Mouse (Mus musculus) limb, embryonic 13.5 days (tissue): ENCODE data around the gene Manba. TPM values are rescaled to one million over a fixed set of nuclear protein-coding genes. Genes with fewer than 3 reads are reported as not detected.

Experiments
- ATAC-seq: fragments of 200-750 bp; cut with Nextera tagmentation; 2 replicates; pipeline ENCODE4 v1.8.0; 2017; ENCODE audit warnings: low read depth, moderate number of reproducible peaks, moderate TSS enrichment; ENCODE audit not compliant: low FRiP score
- H3K27ac ChIP-seq: fragments of 300-500 bp; sonication (generic); 2 replicates; pipeline ENCODE4 v1.5.1; 2015; ENCODE audit warnings: inconsistent platforms, mild to moderate bottlenecking, moderate library complexity
- H3K27me3 ChIP-seq: fragments of 300-500 bp; sonication (generic); 2 replicates; pipeline ENCODE4 v1.6.1; 2015; ENCODE audit warnings: mild to moderate bottlenecking, inconsistent platforms
- H3K36me3 ChIP-seq: fragments of 300-500 bp; sonication (generic); 2 replicates; pipeline ENCODE4 v1.6.1; 2015; ENCODE audit warnings: inconsistent platforms, mild to moderate bottlenecking, moderate library complexity
- H3K4me1 ChIP-seq: fragments of 300-500 bp; sonication (generic); 2 replicates; pipeline ENCODE4 v1.6.1; 2015; ENCODE audit warnings: inconsistent platforms
- H3K4me2 ChIP-seq: fragments of 300-500 bp; sonication (generic); replicated peaks from 2 replicates; pipeline ENCODE4 v1.6.1; 2015; ENCODE audit warnings: inconsistent platforms, mild to moderate bottlenecking, moderate library complexity
- H3K4me3 ChIP-seq: fragments of 300-500 bp; sonication (generic); 2 replicates; pipeline ENCODE4 v1.5.1; 2015; ENCODE audit warnings: moderate library complexity, mild to moderate bottlenecking, inconsistent platforms
- H3K9ac ChIP-seq: fragments of 300-500 bp; sonication (generic); 2 replicates; pipeline ENCODE4 v1.6.1; 2015; ENCODE audit warnings: mild to moderate bottlenecking, inconsistent platforms
- H3K9me3 ChIP-seq: fragments of 300-500 bp; sonication (generic); 2 replicates; pipeline ENCODE4 v1.6.1; 2016; ENCODE audit warnings: inconsistent platforms
- WGBS: fragments of 180-500 bp; shearing (Covaris S2); methylation state at CpG from one replicate; pipeline ENCODE4 v1.1.7; 2015; 5-methylcytosine and 5-hydroxymethylcytosine counted together
- polyA plus RNA-seq: library from polyadenylated mRNA; unstranded; fragments of >200 nt; fragmentation: Nextera tagmentation; extraction: Ambion mirVana; gene quantifications from 2 replicates; pipeline ENCODE4 v1.2.1, GENCODE M21; 2015

Manba gene
- 5.5 and 5.7 TPM in 2 replicates for polyA plus RNA-seq

DNA sequence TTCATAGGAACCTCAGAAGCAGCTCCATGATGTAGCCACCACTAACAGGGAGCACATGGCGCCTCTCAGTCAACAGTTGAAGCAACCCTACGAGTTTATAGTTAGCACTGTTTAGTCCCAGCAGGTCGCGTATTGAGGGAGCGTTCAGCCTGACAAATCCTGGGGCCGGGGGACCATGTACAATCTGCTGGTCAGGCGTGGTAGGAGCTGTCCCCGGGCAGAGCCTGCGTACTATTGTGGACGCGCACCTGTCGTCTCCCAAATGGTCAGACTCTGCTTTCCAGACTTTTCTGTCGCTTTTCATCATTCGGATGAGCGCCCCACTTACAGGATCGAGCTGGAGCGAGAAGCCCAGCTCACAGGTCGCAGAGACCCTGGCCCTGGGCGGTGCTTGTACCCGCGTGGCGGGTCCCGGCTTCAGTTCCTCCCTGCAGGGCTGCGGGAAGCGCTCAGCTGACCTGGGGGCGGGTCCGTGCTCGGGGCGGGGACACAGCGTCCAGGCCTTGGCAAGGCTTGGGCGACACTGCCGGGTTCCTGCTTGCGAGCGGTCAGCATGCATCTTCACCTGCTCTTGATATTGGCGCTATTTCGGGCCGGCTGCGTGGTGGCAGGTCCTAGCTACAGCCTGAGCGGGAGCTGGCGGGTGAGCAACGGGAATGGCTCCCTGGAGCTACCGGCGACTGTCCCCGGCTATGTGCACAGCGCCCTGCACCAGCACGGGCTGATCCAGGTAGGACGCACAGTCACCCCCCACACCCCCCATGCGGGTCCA, at the start of gene Manba:
Gene Manba (plus strand): TSS at position 484 of the 772 bp plus-strand sequence.
- ATAC-seq, result peak; percentile 89
- Histone ChIP-seq H3K36me3 (no peaks in the 10 kb centered on the region), H3K4me2 (peak within 1 kb of the TSS; percentile 84), H3K9ac (peak within 1 kb of the TSS; percentile 67), H3K4me1 (0 out of 2 replicates have a peak, but pooled peaks cover 5% of the 10 kb centered on the region), H3K27me3 (peaks cover 10% of the 10 kb centered on the region), H3K4me3 (peak within 1 kb of the TSS; percentile 63), H3K9me3 (no peaks in the 10 kb centered on the region), H3K27ac (no peak within 1 kb of the TSS)
- WGBS, result 3% methylated on average over 48 of the region's 48 CpGs

DNA sequence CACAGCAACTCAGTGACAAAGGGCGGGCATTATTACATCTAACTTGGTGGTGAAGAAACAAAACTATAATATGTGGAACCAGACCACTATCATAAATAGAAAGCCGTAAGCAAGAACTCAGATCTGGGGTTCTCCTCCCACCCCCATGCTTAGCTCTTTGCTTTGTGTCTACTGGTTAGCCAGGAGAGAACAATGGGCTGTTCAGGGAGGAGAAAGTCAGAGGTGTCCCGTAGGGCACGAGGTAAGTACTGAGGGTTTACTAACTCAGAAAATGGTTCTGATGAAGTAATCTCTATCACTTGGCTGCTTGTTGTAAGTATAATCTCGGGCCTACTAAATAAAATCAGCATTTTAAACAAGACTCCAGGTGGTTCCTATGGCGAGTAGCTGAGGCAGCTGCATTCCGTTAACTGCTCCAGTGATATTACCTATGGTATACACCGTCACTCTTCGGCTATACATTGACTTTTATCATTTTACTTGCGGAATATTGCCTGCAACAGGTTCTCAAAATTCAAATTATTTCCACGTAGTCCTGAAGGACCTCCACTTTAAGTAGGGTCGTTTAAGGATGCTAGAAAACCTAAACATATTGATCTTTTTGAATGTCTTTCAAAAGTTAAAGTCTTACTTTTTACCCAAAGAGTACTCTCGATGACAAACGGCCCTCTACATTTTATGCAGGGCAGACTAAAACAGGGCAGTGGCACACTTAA, 48.4 kb upstream of the Manba start:
- peak overlapping the region; percentile 71 for H3K4me3 ChIP-seq
- ATAC-seq, result no peak
- peak overlapping the region; percentile 85 for H3K27ac ChIP-seq
- H3K4me2 ChIP-seq, result peak overlapping the region; percentile 65
- peaks cover 10% of the 10 kb centered on the region; the same call in 1 of the 2 replicates for H3K36me3 ChIP-seq
- WGBS, result 41% methylated on average over 14 of the region's 14 CpGs
- peaks cover 17% of the 10 kb centered on the region for H3K4me1 ChIP-seq
- no peaks in the 10 kb centered on the region for H3K9me3 ChIP-seq
- no peaks in the 10 kb centered on the region for H3K27me3 ChIP-seq
- peak overlapping the region; percentile 73 for H3K9ac ChIP-seq

DNA sequence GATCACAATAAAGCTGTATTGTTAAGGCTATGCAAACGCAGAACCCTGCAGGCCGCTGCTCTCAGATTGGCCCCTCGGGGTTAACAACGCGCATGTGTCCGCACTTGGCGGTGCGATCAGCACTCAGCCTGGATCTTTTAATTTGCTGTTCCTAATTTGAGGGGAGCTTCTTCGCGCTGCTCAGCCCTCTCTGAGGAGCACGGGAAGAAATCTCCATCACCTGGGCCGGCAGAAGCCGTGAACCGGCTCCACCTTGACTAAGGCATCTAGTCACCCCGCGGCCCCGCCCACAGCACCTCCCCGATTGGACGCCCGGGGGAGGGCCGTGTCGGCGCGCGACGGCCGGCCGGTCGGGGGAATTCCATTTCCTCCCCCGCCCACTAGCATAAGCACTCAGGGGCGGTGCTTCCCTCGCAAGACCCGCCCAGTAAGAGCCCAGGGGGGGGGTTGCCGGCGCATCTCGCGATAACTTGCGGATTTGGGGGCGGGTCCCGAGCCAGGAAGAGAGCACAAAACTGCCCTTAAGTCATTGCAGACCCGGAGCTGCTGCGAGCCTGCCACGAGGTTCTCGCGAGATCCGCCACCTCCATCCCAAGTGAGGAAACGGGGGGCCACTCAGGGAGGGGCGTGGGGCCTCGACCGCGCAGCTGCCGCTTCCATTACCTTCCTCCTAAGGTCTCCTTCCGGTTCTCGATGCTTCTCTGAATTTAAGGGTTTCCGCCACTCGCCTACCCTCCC, 47.5 kb upstream of the Manba start, which contains the start of gene Ube2d3:
Gene Ube2d3 (plus strand): TSS at position 392 of the 738 bp plus-strand sequence.
- peaks cover 10% of the 10 kb centered on the region; the same call in 1 of the 2 replicates for H3K36me3 ChIP-seq
- no peaks in the 10 kb centered on the region for H3K27me3 ChIP-seq
- no peaks in the 10 kb centered on the region for H3K9me3 ChIP-seq
- H3K9ac ChIP-seq, result peak within 1 kb of the TSS; percentile 89
- ATAC-seq, result peak; percentile 97
- peak within 1 kb of the TSS; percentile 65 for H3K4me2 ChIP-seq
- peak within 1 kb of the TSS; percentile 71 for H3K4me3 ChIP-seq
- H3K27ac ChIP-seq, result peak within 1 kb of the TSS; percentile 100
- peaks cover 21% of the 10 kb centered on the region for H3K4me1 ChIP-seq
- under 1% methylated on average over 52 of the region's 56 CpGs for WGBS

DNA sequence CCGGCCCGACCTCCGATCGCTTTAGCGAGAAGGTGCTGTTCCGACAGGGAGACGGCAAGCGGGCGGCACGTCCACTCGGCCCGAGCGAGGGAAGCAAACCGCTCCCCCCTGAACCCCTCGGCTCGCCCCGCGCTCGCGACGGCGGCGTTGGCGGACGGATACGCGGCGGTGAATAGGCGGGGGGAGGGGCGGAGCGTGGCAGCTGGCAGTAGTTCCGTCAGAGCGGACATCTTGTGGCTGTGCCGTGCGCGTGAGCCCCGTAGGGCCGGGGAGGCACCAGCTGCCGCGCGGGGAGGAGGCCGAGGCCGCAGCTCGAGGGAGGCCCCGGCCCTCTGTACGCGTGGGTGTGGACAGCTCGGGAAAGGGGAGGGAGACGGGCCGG, 46.9 kb upstream of the Manba start:
- Histone ChIP-seq H3K4me2 (0 out of 2 replicates have a peak overlapping the region, but pooled peaks have one; percentile 23), H3K4me3 (peak overlapping the region; percentile 71), H3K27ac (peak overlapping the region; percentile 100), H3K27me3 (no peaks in the 10 kb centered on the region), H3K36me3 (peaks cover 12% of the 10 kb centered on the region; the same call in 1 of the 2 replicates), H3K9ac (peak overlapping the region; percentile 89), H3K9me3 (no peaks in the 10 kb centered on the region), H3K4me1 (peaks cover 27% of the 10 kb centered on the region)
- ATAC-seq, result peak; percentile 78
- WGBS, result 0% methylated on average over 34 of the region's 50 CpGs

DNA sequence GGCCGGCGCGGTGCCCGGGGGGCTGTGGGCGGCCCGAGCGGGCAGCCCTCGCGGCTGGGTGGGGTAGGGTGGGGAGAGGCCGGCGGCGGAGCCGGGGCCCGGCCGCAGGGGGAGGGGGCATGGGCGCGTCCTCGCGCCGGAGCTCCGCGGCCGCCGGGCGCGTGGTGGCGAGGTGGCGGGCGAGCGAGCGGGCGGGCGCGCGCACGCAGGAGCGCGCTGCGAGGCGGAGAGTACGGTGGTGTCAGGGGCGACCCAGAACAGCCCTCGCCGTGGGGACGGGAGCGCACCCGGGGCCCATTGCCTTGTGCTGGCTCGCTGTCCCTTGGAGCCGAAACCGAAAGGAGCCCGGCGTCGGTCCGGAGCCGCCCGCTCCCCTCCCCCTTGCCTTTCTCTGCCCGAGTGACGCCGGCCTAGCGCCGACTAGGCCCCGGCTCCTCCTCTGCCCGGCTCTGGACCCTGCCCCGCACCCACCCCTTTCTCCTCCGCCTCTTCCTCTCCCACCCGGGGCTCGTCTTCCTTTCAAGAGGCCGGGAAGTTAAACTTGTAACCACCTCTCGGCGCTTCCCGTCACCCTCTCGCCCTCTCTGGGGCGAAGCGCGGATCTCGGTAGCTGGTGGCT, 46.4 kb upstream of the Manba start:
- peak overlapping the region; percentile 71 for H3K4me3 ChIP-seq

DNA sequence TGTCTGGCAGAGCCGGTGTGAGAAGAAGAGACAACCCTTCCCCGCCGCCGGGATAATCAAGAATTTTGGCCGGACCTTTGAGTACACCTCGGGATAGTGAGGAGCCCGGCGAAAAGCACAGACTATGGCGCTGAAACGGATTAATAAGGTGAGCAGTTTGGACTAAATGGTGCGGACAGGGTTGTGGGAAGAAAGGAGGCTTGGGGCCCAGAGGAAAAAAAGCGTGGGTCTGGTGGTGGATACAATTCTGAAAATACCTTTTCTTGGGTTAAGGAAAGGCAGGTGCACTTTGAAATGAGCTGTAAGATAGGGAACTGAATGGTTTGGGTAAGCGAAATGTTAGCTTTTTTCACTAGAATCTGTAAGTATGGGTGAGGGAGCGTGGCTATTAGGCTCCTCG, 45.8 kb upstream of the Manba start:
- peak overlapping the region; percentile 100 for H3K27ac ChIP-seq
- H3K27me3 ChIP-seq, result no peaks in the 10 kb centered on the region
- H3K4me3 ChIP-seq, result peak overlapping the region; percentile 71
- no peak for ATAC-seq
- WGBS, result 3% methylated on average over 15 of the region's 15 CpGs
- no peaks in the 10 kb centered on the region for H3K9me3 ChIP-seq
- H3K4me2 ChIP-seq, result peak overlapping the region; percentile 96
- H3K36me3 ChIP-seq, result peaks cover 7% of the 10 kb centered on the region; the same call in 1 of the 2 replicates
- H3K9ac ChIP-seq, result peak overlapping the region; percentile 89
- peaks cover 29% of the 10 kb centered on the region for H3K4me1 ChIP-seq

More for the DNA sequence above, 46.4 kb upstream of the Manba start:
- peak overlapping the region; percentile 100 for H3K27ac ChIP-seq
- no peaks in the 10 kb centered on the region for H3K9me3 ChIP-seq
- peaks cover 10% of the 10 kb centered on the region; the same call in 1 of the 2 replicates for H3K36me3 ChIP-seq
- peaks cover 27% of the 10 kb centered on the region for H3K4me1 ChIP-seq
- peak overlapping the region; percentile 96 for H3K4me2 ChIP-seq
- peak overlapping the region; percentile 89 for H3K9ac ChIP-seq
- ATAC-seq, result peak; percentile 46
- H3K27me3 ChIP-seq, result no peaks in the 10 kb centered on the region
- 1% methylated on average over 58 of the region's 76 CpGs for WGBS

DNA sequence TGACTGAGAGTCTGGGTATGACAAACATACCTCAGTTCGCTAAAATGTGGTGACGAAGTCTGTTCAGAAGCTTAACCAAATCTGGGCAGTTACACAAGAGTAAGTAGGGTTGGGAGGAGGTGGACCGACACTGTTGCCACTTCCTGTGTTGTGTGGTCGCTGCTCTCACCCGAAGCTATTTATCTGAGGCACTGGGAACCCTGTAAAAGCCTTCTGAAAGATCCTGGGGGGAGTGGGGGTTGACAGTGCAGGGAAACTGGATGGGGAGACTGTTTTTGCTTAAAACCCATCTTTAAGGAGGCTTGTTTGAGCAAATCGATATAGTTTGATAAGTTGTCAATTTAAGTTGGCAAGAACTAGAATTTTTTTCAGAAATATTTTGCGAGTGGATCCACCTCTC, 45.2 kb upstream of the Manba start:
- H3K27ac ChIP-seq, result no peak overlapping the region

DNA sequence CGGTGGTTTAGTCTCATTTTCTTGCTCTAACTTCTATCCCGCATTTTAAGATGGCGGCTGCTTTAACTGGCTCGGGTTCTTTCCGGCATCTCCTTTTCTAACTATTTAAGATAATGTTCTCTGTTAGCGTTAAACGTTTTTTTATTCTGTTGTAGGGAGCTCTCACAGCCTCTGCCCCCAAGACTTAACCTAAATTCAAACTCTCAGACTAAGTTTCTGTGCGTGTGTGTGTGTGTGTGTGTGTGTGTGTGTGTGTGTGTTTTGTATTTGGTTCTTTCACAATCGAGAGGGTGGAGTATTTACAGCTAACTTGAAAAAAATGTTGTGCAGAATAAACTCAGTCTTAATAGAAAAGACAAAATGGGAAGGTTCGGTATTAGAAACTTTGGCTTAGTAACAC, 44.8 kb upstream of the Manba start:
- no peaks in the 10 kb centered on the region for H3K9me3 ChIP-seq
- 45% methylated on average over 10 of the region's 10 CpGs for WGBS
- H3K4me3 ChIP-seq, result peak overlapping the region; percentile 71
- peak overlapping the region; percentile 96 for H3K4me2 ChIP-seq
- no peaks in the 10 kb centered on the region for H3K27me3 ChIP-seq
- peaks cover 7% of the 10 kb centered on the region; the same call in 1 of the 2 replicates for H3K36me3 ChIP-seq
- H3K27ac ChIP-seq, result no peak overlapping the region
- ATAC-seq, result no peak
- H3K4me1 ChIP-seq, result peaks cover 29% of the 10 kb centered on the region
- H3K9ac ChIP-seq, result peak overlapping the region; percentile 89

More for the DNA sequence above, 45.2 kb upstream of the Manba start:
- WGBS, result 21% methylated on average over 7 of the region's 7 CpGs
- Histone ChIP-seq H3K27me3 (no peaks in the 10 kb centered on the region), H3K4me1 (peaks cover 29% of the 10 kb centered on the region), H3K36me3 (peaks cover 7% of the 10 kb centered on the region; the same call in 1 of the 2 replicates), H3K9ac (peak overlapping the region; percentile 89), H3K4me3 (peak overlapping the region; percentile 71), H3K9me3 (no peaks in the 10 kb centered on the region), H3K4me2 (peak overlapping the region; percentile 96)
- ATAC-seq, result no peak

DNA sequence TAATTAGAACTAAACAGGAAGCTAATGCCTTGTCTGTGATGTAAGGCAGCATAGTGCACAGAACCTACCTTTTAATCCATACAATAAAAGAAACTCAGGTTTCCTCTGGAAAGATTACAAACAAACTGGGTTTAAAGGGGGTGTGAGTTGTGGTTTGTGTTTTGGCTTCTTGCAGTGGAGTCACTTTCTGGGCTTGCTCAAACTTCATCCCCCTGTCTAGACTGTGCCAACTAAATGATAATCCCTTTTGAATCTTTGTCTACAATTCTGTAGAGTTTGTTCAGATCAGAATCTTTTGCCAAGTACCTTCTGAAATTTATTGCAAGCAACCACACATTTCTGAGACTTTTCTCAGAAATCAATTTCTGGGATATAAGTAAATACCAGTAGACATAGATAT, 40.5 kb upstream of the Manba start:
- Histone ChIP-seq H3K27ac (no peak overlapping the region), H3K27me3 (no peaks in the 10 kb centered on the region), H3K9ac (no peak overlapping the region), H3K4me1 (peaks cover 23% of the 10 kb centered on the region; the same call in 1 of the 2 replicates), H3K4me2 (no peak overlapping the region), H3K36me3 (peaks cover 15% of the 10 kb centered on the region), H3K9me3 (no peaks in the 10 kb centered on the region), H3K4me3 (no peak overlapping the region)
- ATAC-seq, result no peak

DNA sequence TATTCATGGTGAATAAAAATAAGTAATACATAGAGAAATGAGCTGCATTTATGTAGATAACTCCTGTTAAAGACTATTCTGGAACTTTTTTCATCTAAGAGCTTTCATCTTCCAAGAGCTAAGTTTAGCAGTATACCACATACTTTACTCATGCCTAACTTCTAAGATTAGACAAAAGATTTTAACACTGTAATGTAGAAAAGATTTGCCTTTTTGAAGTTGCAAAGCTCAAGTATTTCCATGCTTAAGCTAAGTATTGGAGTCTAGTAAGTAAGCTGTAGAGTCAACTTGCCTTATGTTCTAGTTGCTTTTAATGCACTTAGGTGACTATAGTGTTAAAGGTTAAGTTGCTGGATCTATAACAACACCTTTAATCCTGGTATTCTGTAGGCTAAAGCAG, 26.4 kb upstream of the Manba start:
- Histone ChIP-seq H3K27me3 (no peaks in the 10 kb centered on the region), H3K4me2 (no peak overlapping the region), H3K27ac (no peak overlapping the region), H3K9ac (no peak overlapping the region), H3K9me3 (no peaks in the 10 kb centered on the region), H3K4me1 (no peaks in the 10 kb centered on the region), H3K36me3 (peaks cover 49% of the 10 kb centered on the region), H3K4me3 (no peak overlapping the region)
- no peak for ATAC-seq

DNA sequence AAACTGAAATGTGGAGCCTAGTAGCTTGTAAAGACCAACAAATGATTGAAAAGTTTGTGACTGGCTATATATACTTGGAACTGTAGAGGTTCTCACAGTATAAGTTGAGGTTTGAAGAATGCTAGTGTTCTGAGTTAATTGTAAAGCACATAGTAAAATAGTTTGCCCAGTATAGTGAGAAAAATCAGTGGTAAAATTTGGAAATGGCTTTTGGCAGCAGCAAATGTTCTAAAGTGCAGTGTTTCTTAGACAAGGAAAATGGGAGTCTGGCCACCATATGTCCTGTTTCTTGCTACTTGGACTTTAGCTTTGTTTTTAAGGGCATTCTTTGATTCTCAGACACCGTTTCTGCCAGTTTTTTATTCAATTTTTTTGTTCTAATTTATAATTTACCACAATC, 17.0 kb upstream of the Manba start:
- 59% methylated on average over 1 of the region's 1 CpGs for WGBS
- Histone ChIP-seq H3K4me3 (no peak overlapping the region), H3K36me3 (peaks cover 14% of the 10 kb centered on the region), H3K27ac (0 out of 2 replicates have a peak overlapping the region, but pooled peaks have one; percentile 22), H3K9ac (no peak overlapping the region), H3K9me3 (no peaks in the 10 kb centered on the region), H3K4me1 (peaks cover 18% of the 10 kb centered on the region), H3K27me3 (no peaks in the 10 kb centered on the region), H3K4me2 (no peak overlapping the region)
- peak; percentile 7; the same call in 1 of the 2 replicates for ATAC-seq
